Mouse (Mus musculus) kidney, adult 18-20 months (tissue): ENCODE measurements at regions not wholly inside any gene's neighbourhood (a gene's known extent, or its start where the extent isn't known, plus 50 kb on each side); places are given as distances from the start of the nearest gene placed in this dataset.
A peak's percentile ranks its signal among the peaks of the same experiment; 100 is the strongest.

Experiments
- DNase-seq: peaks from one replicate; pipeline ENCODE4 v3.0.0; 2021

DNA sequence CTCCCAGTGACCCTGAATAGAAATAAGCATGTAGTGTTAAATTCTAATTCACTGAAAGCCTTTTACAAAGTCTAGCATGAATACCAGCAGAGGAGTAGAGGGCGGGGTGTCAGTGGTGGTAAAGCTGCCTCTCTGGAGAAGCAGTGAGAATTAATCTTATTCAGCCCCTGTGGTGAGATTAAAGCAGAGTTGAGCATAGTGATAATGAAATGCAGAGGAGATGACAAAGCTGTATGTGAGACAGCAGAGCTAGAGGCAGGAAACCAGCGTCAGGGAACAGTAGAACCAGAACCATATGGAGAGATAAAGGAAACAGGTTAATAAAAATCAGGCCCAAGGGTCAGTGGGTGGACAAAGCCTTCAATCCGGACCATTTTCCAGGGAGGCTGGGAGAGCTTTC lies 1827.2 kb downstream of the Poteg start:
- no peak for DNase-seq

DNA sequence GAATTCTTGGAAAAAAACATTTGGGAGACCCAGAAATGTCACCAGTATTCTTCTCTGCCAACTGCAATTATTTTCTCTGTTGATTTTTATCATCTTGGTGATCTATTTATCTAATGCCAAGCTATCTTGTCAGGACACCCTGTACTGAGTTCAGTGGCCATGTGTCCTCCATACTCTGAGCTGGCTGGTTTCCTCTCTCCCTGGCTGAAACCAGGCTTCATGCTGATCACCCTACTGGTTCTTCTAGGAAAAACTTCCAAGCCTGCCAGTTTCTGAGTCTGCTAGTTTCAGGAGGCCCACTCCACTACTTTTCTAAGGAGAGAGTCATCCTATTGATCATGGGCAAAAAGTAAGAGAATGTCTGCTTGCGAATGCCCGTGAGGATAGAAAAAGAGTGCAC lies 1831.2 kb downstream of the Poteg start:
- DNase-seq: no peak

DNA sequence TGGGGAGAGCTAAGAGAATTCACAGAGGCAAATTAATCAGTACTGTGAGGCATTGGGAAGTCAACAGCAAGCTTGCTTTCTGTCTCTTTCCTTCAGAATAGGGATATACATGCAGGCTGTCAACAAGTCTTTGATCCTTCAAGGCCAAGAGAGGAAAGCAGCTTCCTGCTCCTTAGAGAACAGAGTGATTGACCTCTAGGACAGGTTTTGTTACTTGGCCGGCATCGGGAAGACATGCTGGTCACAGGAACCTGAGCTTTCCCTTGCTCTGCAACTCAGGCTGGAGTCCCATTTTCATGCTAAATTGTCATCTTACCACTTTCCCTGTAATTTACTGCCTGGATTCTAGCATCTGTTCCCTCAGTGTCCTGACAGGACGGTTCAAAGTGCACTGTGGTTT lies 1831.8 kb downstream of the Poteg start:
- no peak for DNase-seq

DNA sequence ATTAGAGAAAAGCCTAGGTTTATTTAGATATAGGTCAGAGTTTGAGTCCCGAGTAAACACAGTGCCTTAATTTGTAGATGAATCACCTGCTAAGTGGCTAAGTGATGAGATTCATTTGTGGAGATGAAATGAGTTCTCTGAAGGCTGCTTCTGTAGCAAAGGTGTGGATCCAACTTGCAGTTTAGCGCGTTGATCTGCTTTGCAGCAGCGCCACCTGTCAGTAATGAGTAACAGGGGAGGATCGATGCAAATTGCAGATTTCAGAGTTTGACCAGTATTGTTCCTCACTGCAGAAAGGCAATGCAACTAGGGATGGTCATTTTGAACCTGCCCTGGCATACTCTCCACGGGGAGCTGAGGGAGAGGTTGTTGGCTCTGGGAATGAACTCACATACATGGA lies 1842.9 kb downstream of the Poteg start:
- DNase-seq: peak; percentile 21
